Mouse (Mus musculus): ENCODE measurements around the gene Lsm3.

GRCm38 (mm10) chr6:91472319-91472718 lies 43.4 kb upstream of the Lsm3 start:
- TF ChIP-seq MAX (IDR thresholded peaks at IDR 0.05), result no peak
- TF ChIP-seq CTCF (IDR thresholded peaks at IDR 0.05; ENCODE audit: control insufficient read depth, insufficient read depth, insufficient read length), result no peak
- TF ChIP-seq MYOG (IDR thresholded peaks at IDR 0.05; ENCODE audit: control insufficient read depth, extremely low read depth, insufficient read length), result no peak
- no peak for TF ChIP-seq USF1 (IDR thresholded peaks at IDR 0.05; ENCODE audit: low read depth)
- TF ChIP-seq MYOD1 (IDR thresholded peaks at IDR 0.05; ENCODE audit: control insufficient read depth, insufficient read length, low read depth), result no peak
- TF ChIP-seq FOSL1 (IDR thresholded peaks at IDR 0.05; ENCODE audit: insufficient read depth, low read length, poor library complexity, severe bottlenecking), result no peak
- no peak for TF ChIP-seq CEBPB (IDR thresholded peaks at IDR 0.05; ENCODE audit: low read depth)
